Mouse (Mus musculus) embryonic fibroblast, embryonic 13.5 days (primary cell): ENCODE results near the gene Cdh15.

Source experiments
- CTCF ChIP-seq: IDR thresholded peaks from 2 replicates; pipeline ENCODE4 v1.5.1; 2011; ENCODE audit warnings: mild to moderate bottlenecking, control low read depth, low read length, moderate library complexity, borderline replicate concordance; ENCODE audit not compliant: insufficient read depth
- POLR2A ChIP-seq: IDR thresholded peaks from 2 replicates; pipeline ENCODE4 v1.6.1; 2011; ENCODE audit warnings: low read depth, mild to moderate bottlenecking, control low read depth, low read length, moderate library complexity

DNA sequence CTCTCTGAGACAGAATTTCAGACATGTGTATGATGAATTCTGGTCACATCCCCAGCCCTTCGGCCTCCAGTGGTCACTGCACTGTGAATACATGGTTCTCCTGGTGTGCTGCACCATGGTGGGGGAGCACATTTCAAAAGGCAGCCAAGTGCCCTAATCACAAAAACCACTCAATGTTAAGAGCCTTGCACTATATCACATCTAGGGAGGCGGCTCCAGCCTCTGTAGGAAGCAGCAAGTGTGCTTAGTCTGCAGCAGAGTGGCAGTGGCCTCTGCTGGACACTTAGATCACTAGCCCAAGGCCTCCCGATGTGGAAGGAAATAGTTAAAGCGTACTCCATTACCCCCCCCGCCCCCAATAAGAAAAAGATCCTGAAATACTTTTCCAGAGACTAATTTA, 51.3 kb downstream of the Cdh15 start:
- TF ChIP-seq CTCF: no peak
- no peak for TF ChIP-seq POLR2A
